13 mouse cellular contexts compared by ENCODE assay signal in genomic region chr9:63421096-63421736, GRCm38 (mm10). TPM values are rescaled to one million over a fixed set of nuclear protein-coding genes. Genes with fewer than 3 reads are reported as not detected.
DNase-seq lines count a peak whose midpoint lies in the region; ATAC-seq and TF ChIP-seq lines count a peak whose summit lies in the region.
"Had no signal": no experiment of that assay in that cellular context is flagged by ENCODE, and none has a peak within 500 bp of the region (broad histone marks: within the 10 kb centered on the region; RNA-seq: fewer than 3 reads in every experiment).

No protein-coding gene starts in this region.

- H3K9me3 ChIP-seq in forebrain, embryonic 14.5 days (replicated peaks; ENCODE audit: control insufficient read depth, low read length) = no peaks in the 10 kb centered on the region
- H3K9me3 ChIP-seq in forebrain, embryonic 10.5 days = no peaks in the 10 kb centered on the region
- H3K9me3 ChIP-seq in midbrain, postnatal 0 days (ENCODE audit: low read length) = no peaks in the 10 kb centered on the region
- H3K9me3 ChIP-seq in midbrain, embryonic 13.5 days = no peaks in the 10 kb centered on the region
- H3K9me3 ChIP-seq: hindbrain, embryonic 10.5 days; limb, embryonic 12.5 days had no signal

- H3K36me3 ChIP-seq in forebrain, embryonic 14.5 days (ENCODE audit: control insufficient read depth, insufficient read depth, low read length) = no peaks in the 10 kb centered on the region
- H3K36me3 ChIP-seq in forebrain, embryonic 10.5 days (replicated peaks) = no peaks in the 10 kb centered on the region
- no peaks in the 10 kb centered on the region for H3K36me3 ChIP-seq in midbrain, postnatal 0 days (ENCODE audit: insufficient read depth, low read length)
- no peaks in the 10 kb centered on the region for H3K36me3 ChIP-seq in midbrain, embryonic 13.5 days
- H3K36me3 ChIP-seq: hindbrain, embryonic 10.5 days; limb, embryonic 12.5 days had no signal

- H3K27me3 ChIP-seq in forebrain, embryonic 14.5 days (replicated peaks; ENCODE audit: control insufficient read depth, insufficient read depth, low read length) = no peaks in the 10 kb centered on the region
- H3K27me3 ChIP-seq in forebrain, embryonic 10.5 days (ENCODE audit: poor library complexity, severe bottlenecking) = peaks cover 10% of the 10 kb centered on the region; the same call in 1 of the 2 replicates
- no peaks in the 10 kb centered on the region for H3K27me3 ChIP-seq in midbrain, postnatal 0 days (ENCODE audit: insufficient read depth, low read length)
- H3K27me3 ChIP-seq in midbrain, embryonic 13.5 days = no peaks in the 10 kb centered on the region
- H3K27me3 ChIP-seq: limb, embryonic 12.5 days had no signal

- H3K27ac ChIP-seq in forebrain, embryonic 14.5 days (ENCODE audit: low read depth, low read length) = no peak overlapping the region
- H3K27ac ChIP-seq in forebrain, embryonic 10.5 days = no peak overlapping the region
- H3K27ac ChIP-seq in midbrain, postnatal 0 days (ENCODE audit: low read depth, low read length) = no peak overlapping the region
- H3K27ac ChIP-seq in midbrain, embryonic 13.5 days = no peak overlapping the region
- H3K27ac ChIP-seq: hindbrain, embryonic 10.5 days; limb, embryonic 12.5 days had no signal

- ATAC-seq in forebrain, embryonic 14.5 days = no peak
- no peak for ATAC-seq in midbrain, postnatal 0 days (ENCODE audit: low FRiP score)
- ATAC-seq in midbrain, embryonic 13.5 days = no peak
- ATAC-seq: CD4-positive, CD25-positive, alpha-beta regulatory T cell, adult 4 months had no signal

- TF ChIP-seq CTCF in midbrain, postnatal 0 days (IDR thresholded peaks at IDR 0.05) = peak; percentile 62

- WGBS in forebrain, embryonic 14.5 days = 70% methylated on average over 9 of the region's 9 CpGs
- WGBS in forebrain, embryonic 10.5 days = 67% methylated on average over 9 of the region's 9 CpGs
- WGBS in midbrain, postnatal 0 days = 75% methylated on average over 9 of the region's 9 CpGs
- WGBS in midbrain, embryonic 13.5 days = 74% methylated on average over 9 of the region's 9 CpGs

- H3K4me2 ChIP-seq in forebrain, embryonic 14.5 days (ENCODE audit: low read length) = no peak overlapping the region
- H3K4me2 ChIP-seq in midbrain, postnatal 0 days (ENCODE audit: low read depth, low read length, poor library complexity, severe bottlenecking) = no peak overlapping the region
- no peak overlapping the region for H3K4me2 ChIP-seq in midbrain, embryonic 13.5 days (replicated peaks)
- H3K4me2 ChIP-seq: limb, embryonic 12.5 days had no signal

- H3K9ac ChIP-seq in forebrain, embryonic 14.5 days (ENCODE audit: low read length) = no peak overlapping the region
- no peak overlapping the region for H3K9ac ChIP-seq in midbrain, postnatal 0 days (replicated peaks; ENCODE audit: low read length, poor library complexity, severe bottlenecking)
- H3K9ac ChIP-seq in midbrain, embryonic 13.5 days (replicated peaks) = no peak overlapping the region
- H3K9ac ChIP-seq: limb, embryonic 12.5 days had no signal

- no peak overlapping the region for H3K4me3 ChIP-seq in forebrain, embryonic 14.5 days (ENCODE audit: low read depth, low read length)
- H3K4me3 ChIP-seq in forebrain, embryonic 10.5 days = no peak overlapping the region
- no peak overlapping the region for H3K4me3 ChIP-seq in midbrain, postnatal 0 days (ENCODE audit: low read depth, low read length)
- no peak overlapping the region for H3K4me3 ChIP-seq in midbrain, embryonic 13.5 days (replicated peaks)
- H3K4me3 ChIP-seq: hindbrain, embryonic 10.5 days; limb, embryonic 12.5 days had no signal

- no peaks in the 10 kb centered on the region for H3K4me1 ChIP-seq in forebrain, embryonic 14.5 days (ENCODE audit: control insufficient read depth, insufficient read depth, low read length)
- H3K4me1 ChIP-seq in forebrain, embryonic 10.5 days = peaks cover 16% of the 10 kb centered on the region
- no peaks in the 10 kb centered on the region for H3K4me1 ChIP-seq in midbrain, postnatal 0 days (ENCODE audit: insufficient read depth, low read length)
- peaks cover 7% of the 10 kb centered on the region; the same call in 1 of the 2 replicates for H3K4me1 ChIP-seq in midbrain, embryonic 13.5 days (replicated peaks)

- DNase-seq in forebrain, embryonic 14.5 days (ENCODE audit: low spot score) = peak; percentile 47
- no peak for DNase-seq in forebrain, embryonic 10.5 days (ENCODE audit: extremely low spot score, low spot score)
- DNase-seq in kidney, adult 9 months = peak; percentile 36
- DNase-seq in kidney, adult 18-20 months = no peak
- peak; percentile 50 for DNase-seq in midbrain, postnatal 0 days (ENCODE audit: low spot score)
- no peak for DNase-seq in urinary bladder, adult 2 months (ENCODE audit: low spot score)
- DNase-seq in T-cell, adult 2 months (ENCODE audit: low spot score) = no peak
- DNase-seq: adrenal gland, postnatal 36 days; lung, postnatal 14 days had no signal

RNA-seq across cellular contexts. Expression of gene 2300009A05Rik, which starts 22.2 kb away (rescaled TPM):
- polyA plus RNA-seq in forebrain, embryonic 14.5 days (2014; fragmentation: Nextera tagmentation; extraction: Ambion mirVana) = 64.4 and 69.7 TPM in 2 replicates
- polyA plus RNA-seq in forebrain, embryonic 10.5 days (2016; fragmentation: Nextera tagmentation; extraction: Ambion mirVana) = 39.4 and 40.5 TPM in 2 replicates
- total RNA-seq in midbrain, postnatal 0 days (2014; rRNA removed) = 45.8 and 54.1 TPM in 2 replicates
- polyA plus RNA-seq in midbrain, postnatal 0 days (2015; fragmentation: Nextera tagmentation; extraction: Ambion mirVana) = 82.8 and 98.4 TPM in 2 replicates
- polyA plus RNA-seq in midbrain, embryonic 13.5 days (2015; fragmentation: Nextera tagmentation; extraction: Ambion mirVana) = 58.4 TPM in 2 replicates
- polyA plus RNA-seq in urinary bladder, adult 2 months (2012; rRNA removed) = 24.8 and 26.9 TPM in 2 replicates

RNA-seq across cellular contexts. Expression of gene Map2k5, which starts 43.5 kb away (rescaled TPM):
- 38.3 and 40.3 TPM in 2 replicates for polyA plus RNA-seq in forebrain, embryonic 14.5 days (2014; fragmentation: Nextera tagmentation; extraction: Ambion mirVana)
- 33.8 and 34.2 TPM in 2 replicates for polyA plus RNA-seq in forebrain, embryonic 10.5 days (2016; fragmentation: Nextera tagmentation; extraction: Ambion mirVana)
- 22.4 and 23.4 TPM in 2 replicates for total RNA-seq in midbrain, postnatal 0 days (2014; rRNA removed)
- polyA plus RNA-seq in midbrain, postnatal 0 days (2015; fragmentation: Nextera tagmentation; extraction: Ambion mirVana) = 32.7 and 35.0 TPM in 2 replicates
- polyA plus RNA-seq in midbrain, embryonic 13.5 days (2015; fragmentation: Nextera tagmentation; extraction: Ambion mirVana) = 37.7 and 40.9 TPM in 2 replicates
- 20.4 and 20.6 TPM in 2 replicates for polyA plus RNA-seq in urinary bladder, adult 2 months (2012; rRNA removed)

Comparison
In these comparisons a context has a peak if more than half of its experiments do, and no peak if none do; other contexts are left out.
1. DNase-seq: peak in forebrain, embryonic 14.5 days (single experiment), kidney, adult 9 months (single experiment) and midbrain, postnatal 0 days (single experiment); none in forebrain, embryonic 10.5 days (single experiment), kidney, adult 18-20 months (single experiment), urinary bladder, adult 2 months (single experiment) and T-cell, adult 2 months (single experiment).